Mouse (Mus musculus) olfactory bulb, adult 2 months (tissue): ENCODE results near the gene Spint4. TPM values are rescaled to one million over a fixed set of nuclear protein-coding genes. Genes with fewer than 3 reads are reported as not detected.

ENCODE experiments used
- H3K27ac ChIP-seq: fragments of 200-500 bp; 2 replicates; pipeline ENCODE4 v1.5.1; 2012; ENCODE audit warnings: low read depth, low read length; ENCODE audit not compliant: insufficient read depth
- H3K4me1 ChIP-seq: fragments of 200-500 bp; 2 replicates; pipeline ENCODE4 v1.6.1; 2012; ENCODE audit warnings: low read length; ENCODE audit not compliant: control insufficient read depth, insufficient read depth
- H3K4me3 ChIP-seq: fragments of 200-500 bp; 2 replicates; pipeline ENCODE4 v1.5.1; 2012; ENCODE audit warnings: mild to moderate bottlenecking, low read depth, low read length, moderate library complexity; ENCODE audit not compliant: insufficient read depth
- CTCF ChIP-seq: fragments of 200-500 bp; IDR thresholded peaks from 2 replicates; pipeline ENCODE4 v1.5.1; 2012; ENCODE audit warnings: low read depth, mild to moderate bottlenecking, low read length, moderate library complexity; ENCODE audit not compliant: insufficient read depth
- POLR2A ChIP-seq: fragments of 200-500 bp; IDR thresholded peaks from 2 replicates; pipeline ENCODE4 v1.6.1; 2012; ENCODE audit warnings: mild to moderate bottlenecking, low read depth, low read length, moderate library complexity; ENCODE audit not compliant: insufficient read depth
- WGBS: fragments of 180-500 bp; shearing (Covaris S2); methylation state at CpG from one replicate; pipeline ENCODE4 v1.1.7; 2018; 5-methylcytosine and 5-hydroxymethylcytosine counted together
- polyA plus RNA-seq: library from polyadenylated mRNA; stranded (reverse); fragments of >200 nt; gene quantifications from 2 replicates; pipeline ENCODE4 v1.2.4, GENCODE M21; 2012; ENCODE audit warnings: low replicate concordance; ENCODE audit not compliant: missing spikeins, insufficient read depth, insufficient read length

Gene Spint4
- polyA plus RNA-seq, 1 experiment: not detected

DNA sequence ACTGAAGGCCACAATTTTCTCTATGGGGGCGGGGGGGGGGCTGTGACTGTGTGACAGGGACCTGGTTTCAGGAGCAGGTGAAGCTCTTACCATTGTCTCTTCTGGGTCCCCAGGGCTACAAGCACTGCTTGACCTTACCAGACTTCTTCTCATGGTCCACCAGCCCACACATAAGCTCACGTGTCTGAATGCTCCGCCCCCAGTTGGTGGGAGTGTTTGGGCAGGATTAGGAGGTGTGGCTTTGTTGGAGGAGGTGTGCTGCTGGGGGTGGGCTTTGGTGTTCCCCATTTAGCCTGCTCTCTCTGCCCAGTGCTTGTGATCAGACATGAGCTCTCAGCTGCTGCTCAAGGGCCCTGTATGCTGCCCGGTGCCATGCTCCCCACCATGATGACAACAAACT is 25.0 kb downstream of the Spint4 start:
- Histone ChIP-seq H3K27ac (no peak overlapping the region), H3K4me1 (no peaks in the 10 kb centered on the region), H3K4me3 (no peak overlapping the region)
- TF ChIP-seq CTCF (no peak), POLR2A (no peak)
- 71% methylated on average over 4 of the region's 4 CpGs for WGBS

DNA sequence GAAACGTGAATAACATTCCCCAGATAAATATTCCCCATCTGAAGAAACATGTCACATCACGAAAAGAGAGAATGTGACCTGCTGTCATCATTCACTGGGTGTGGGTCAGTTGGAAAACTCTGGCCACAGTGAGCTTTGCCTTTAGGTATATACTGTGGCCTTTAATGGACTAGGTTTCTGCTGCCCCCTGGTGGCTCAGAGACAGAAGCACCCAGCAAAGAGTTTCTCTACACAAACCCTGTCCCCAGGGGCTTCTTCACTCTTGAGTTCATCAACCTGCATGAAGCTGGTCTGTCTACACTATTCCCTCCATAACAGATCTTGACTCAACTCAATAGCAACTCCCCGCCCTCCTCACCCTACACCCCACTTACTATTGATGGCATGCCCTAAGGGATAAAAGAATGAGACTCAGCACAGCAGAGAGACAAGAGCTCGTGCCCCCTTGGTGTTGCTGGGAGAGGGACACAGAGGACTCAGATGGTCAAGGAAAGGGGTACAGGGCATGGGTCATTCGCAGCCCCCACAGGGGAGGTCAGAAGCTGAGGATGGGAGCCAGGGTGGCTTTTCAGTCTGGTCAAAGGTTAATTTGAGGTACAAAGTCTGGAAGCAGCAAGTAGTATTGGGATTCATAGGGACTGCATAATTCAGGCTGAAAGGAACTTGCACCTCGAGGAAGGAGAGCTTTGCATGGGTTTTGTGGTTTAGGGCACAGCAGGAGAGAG is 27.8 kb downstream of the Spint4 start:
- H3K4me3 ChIP-seq: no peak overlapping the region
- H3K27ac ChIP-seq: no peak overlapping the region
- 25% methylated on average over 6 of the region's 6 CpGs for WGBS
- TF ChIP-seq POLR2A (no peak), CTCF (no peak)
- no peaks in the 10 kb centered on the region for H3K4me1 ChIP-seq

DNA sequence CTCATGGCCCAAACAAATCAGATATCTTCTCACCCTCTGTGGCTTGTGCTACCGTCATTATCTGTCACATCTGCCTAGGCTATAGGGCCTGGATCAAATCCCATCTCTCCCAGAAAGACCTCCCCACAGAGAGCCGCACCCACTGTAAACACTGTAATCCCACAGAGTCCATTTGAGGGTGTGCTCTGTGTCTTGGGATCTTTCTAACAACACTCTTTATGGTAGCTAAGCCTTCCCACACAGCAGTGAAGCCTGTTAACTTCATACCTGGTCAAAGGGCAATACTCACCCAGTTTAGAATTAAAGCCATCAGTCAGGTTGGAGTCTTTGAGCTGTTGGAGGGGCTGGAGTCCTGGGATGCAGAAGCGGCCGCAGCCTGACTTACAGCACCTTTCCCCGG is 33.4 kb downstream of the Spint4 start:
- TF ChIP-seq POLR2A (no peak), CTCF (no peak)
- H3K4me3 ChIP-seq: no peak overlapping the region
- 83% methylated on average over 5 of the region's 5 CpGs for WGBS
- no peaks in the 10 kb centered on the region for H3K4me1 ChIP-seq
- no peak overlapping the region for H3K27ac ChIP-seq

DNA sequence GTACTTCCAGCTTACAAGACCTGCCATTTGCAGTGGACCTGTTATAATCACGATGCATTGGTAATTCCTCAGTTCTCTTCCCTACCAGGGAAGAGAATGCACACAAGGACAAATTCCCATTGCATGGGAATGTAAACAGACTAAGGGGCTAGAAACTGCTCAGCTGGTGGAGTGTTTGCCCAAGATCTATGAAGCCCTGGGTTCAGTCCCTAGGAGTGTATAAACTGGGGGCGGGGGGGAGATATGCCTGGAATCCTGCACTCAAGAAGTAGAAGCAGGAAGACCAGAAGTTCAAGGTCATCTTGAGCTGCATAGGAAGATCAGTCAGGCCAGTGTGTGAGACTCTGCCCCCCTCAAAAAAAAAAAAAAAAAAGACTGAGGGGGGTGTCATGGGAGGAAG is 35.0 kb downstream of the Spint4 start:
- Histone ChIP-seq H3K4me3 (no peak overlapping the region), H3K27ac (no peak overlapping the region), H3K4me1 (no peaks in the 10 kb centered on the region)
- 93% methylated on average over 2 of the region's 2 CpGs for WGBS
- TF ChIP-seq CTCF (no peak), POLR2A (no peak)

DNA sequence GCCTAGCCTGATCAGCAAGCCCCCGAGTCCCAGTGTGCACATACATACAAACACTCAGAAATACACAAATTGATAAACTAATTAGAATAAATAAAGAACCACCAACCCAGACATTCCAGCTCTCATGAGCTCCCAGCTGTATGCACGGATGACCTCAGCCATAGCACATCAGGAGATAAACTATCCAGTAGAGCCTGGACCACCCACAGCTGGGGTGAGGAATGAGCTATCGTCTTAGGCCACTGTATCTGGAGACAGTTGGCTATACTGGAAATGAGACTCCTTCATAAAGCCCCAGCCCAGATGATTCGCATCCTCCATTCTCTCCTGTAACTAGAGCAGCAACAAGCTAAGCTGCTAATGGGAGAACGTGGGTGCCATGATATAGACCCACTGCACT is 36.5 kb downstream of the Spint4 start:
- TF ChIP-seq CTCF: no peak
- no peak for TF ChIP-seq POLR2A
- 86% methylated on average over 5 of the region's 5 CpGs for WGBS
- Histone ChIP-seq H3K27ac (no peak overlapping the region), H3K4me3 (no peak overlapping the region), H3K4me1 (no peaks in the 10 kb centered on the region)

DNA sequence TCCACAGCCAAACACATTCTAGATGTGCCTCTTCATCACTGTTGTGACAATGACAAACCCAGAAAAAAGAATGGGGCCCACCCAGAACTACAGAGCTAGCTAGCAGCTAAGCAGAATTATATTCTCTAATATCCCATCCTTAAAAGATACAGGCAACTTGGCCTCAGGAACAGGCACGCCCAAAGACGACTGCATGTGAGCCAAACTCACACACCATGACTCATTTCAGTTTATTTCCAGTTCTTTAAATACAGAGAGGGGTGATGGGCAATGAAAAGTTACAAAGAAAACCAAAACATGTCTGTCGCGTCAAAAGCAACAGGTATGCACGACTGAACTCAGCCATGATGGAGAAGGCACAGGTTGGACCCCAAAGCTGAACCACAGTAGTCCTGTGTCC is 37.1 kb downstream of the Spint4 start:
- H3K4me1 ChIP-seq: 0 out of 2 replicates have a peak, but pooled peaks cover 3% of the 10 kb centered on the region
- 58% methylated on average over 5 of the region's 5 CpGs for WGBS
- no peak overlapping the region for H3K27ac ChIP-seq
- TF ChIP-seq POLR2A (no peak), CTCF (no peak)
- H3K4me3 ChIP-seq: no peak overlapping the region

DNA sequence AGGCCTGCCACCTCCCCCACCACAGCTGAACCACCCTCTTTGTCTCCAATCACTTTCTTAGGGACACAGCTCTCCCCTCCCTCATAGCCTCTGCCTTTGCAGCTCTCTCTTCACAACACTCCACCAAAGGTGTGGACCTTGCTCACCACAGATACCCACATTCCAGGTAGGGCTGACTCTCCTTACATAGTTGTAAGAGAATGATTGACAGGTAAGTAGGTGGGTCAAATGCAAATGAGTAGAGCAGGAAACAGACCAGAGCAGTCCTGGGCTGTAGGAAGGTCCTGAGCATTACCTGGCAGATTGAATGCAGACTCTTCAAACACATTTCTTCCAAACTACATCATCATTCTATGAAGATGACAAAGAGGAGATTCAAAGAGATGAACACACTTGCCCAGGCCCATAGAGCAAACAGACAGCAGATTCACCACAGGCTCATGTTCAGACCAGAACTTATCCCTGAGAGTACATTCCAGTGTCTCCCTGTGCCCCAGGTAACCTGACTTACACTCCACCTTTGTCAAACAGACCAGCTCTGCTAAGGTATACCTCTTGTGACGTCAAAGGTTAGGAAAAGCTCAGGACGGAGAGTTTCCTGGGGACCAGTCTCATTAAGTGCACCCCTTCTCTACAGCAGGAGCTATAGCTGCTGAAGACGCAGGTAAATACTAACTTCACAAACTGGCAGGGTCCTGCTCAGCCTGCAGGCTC is 39.2 kb downstream of the Spint4 start:
- no peak for TF ChIP-seq CTCF
- TF ChIP-seq POLR2A: no peak
- Histone ChIP-seq H3K4me1 (0 out of 2 replicates have a peak, but pooled peaks cover 3% of the 10 kb centered on the region), H3K4me3 (no peak overlapping the region), H3K27ac (no peak overlapping the region)
- WGBS: 80% methylated on average over 3 of the region's 3 CpGs

DNA sequence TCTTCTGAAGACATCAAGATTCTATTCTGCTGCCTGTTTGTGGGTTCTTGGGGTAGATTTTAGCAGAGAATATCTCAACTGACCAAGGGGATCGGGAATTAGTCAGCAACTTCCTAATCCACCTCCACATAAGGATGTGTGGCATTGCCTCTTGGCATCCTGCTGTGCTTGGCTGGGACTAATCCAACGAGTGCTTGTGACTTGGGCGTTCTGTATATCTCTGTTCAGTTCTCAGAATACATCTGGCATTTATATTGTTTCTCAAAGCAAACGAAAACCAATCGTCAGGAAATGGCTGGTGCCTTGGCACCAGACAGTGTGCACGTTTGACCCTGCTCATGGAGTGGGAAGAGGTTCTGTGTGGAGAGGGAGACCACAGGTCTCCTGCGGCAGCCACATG is 41.6 kb downstream of the Spint4 start:
- Histone ChIP-seq H3K27ac (no peak overlapping the region), H3K4me1 (0 out of 2 replicates have a peak, but pooled peaks cover 3% of the 10 kb centered on the region), H3K4me3 (no peak overlapping the region)
- WGBS: 35% methylated on average over 7 of the region's 7 CpGs
- no peak for TF ChIP-seq POLR2A
- no peak for TF ChIP-seq CTCF

DNA sequence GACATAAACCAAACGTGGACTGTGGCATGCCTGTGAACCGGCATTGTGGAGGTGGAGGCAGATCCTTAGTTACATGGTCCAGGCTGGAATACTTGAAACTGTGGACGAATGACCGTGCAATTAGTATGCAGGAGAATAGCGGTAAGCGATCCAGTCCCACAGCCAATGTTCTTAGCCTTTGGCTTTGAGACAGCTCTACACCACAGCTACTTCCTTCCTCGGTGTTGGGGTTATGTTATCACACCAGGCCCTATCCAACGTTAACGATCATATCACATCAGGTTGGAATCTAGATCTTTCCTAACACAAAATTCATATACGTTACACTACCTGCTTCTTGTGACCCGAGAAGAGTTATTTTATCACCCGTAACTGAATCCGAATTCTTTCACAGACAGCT is 46.7 kb downstream of the Spint4 start:
- peaks cover 10% of the 10 kb centered on the region for H3K4me1 ChIP-seq
- H3K4me3 ChIP-seq: no peak overlapping the region
- TF ChIP-seq POLR2A: no peak
- no peak for TF ChIP-seq CTCF
- WGBS: 60% methylated on average over 13 of the region's 13 CpGs
- no peak overlapping the region for H3K27ac ChIP-seq
